Mouse (Mus musculus) C2C12 (cell line): ENCODE measurements around the gene Tnp2.

ENCODE experiments used
- CEBPB ChIP-seq: IDR thresholded peaks from one replicate; pipeline ENCODE4 v1.6.1; 2011; ENCODE audit warnings: low read depth, mild to moderate bottlenecking, control low read depth, moderate library complexity
- CTCF ChIP-seq: IDR thresholded peaks from one replicate; pipeline ENCODE4 v1.5.1; 2011; ENCODE audit not compliant: control insufficient read depth, insufficient read depth, insufficient read length
- FOSL1 ChIP-seq: IDR thresholded peaks from one replicate; pipeline ENCODE4 v1.8.0; 2011; ENCODE audit warnings: mild to moderate bottlenecking, low read length; ENCODE audit not compliant: poor library complexity, insufficient read depth, severe bottlenecking
- MAX ChIP-seq: IDR thresholded peaks from one replicate; pipeline ENCODE4 v1.6.1; 2011; ENCODE audit warnings: mild to moderate bottlenecking, control low read depth
- MYOD1 ChIP-seq: IDR thresholded peaks from one replicate; pipeline ENCODE4 v1.6.1; 2011; ENCODE audit warnings: low read depth; ENCODE audit not compliant: control insufficient read depth, insufficient read length
- MYOG ChIP-seq: IDR thresholded peaks from one replicate; pipeline ENCODE4 v1.6.1; 2011; ENCODE audit not compliant: control insufficient read depth, insufficient read length; ENCODE audit errors: extremely low read depth
- USF1 ChIP-seq: IDR thresholded peaks from one replicate; pipeline ENCODE4 v1.6.1; 2011; ENCODE audit warnings: low read depth, mild to moderate bottlenecking, control low read depth, moderate library complexity

GRCm38 (mm10) chr16:10818579-10819135 lies 30.2 kb upstream of the Tnp2 start:
- TF ChIP-seq MAX (no peak), MYOD1 (no peak), CTCF (no peak), USF1 (no peak), FOSL1 (no peak), MYOG (no peak), CEBPB (no peak)
